Mouse (Mus musculus): ENCODE results near the gene Tsen15.

- TF ChIP-seq RAD21 (IDR thresholded peaks at IDR 0.05; ENCODE audit: low read depth, low read length) (no peak), CTCF (conservative IDR thresholded peaks at IDR 0.05 in 1 of 2, IDR thresholded peaks at IDR 0.05 in 1 of 2; ENCODE audit: low read depth in 2 of 2, low read length in 2 of 2) (no peak), POLR2A (IDR thresholded peaks at IDR 0.05; ENCODE audit: low read depth, low read length) (no peak)
Measured at GRCm38 (mm10) chr1:152417602-152418001, 31.1 kb upstream of the Tsen15 start.
